Mouse (Mus musculus): ENCODE measurements around the gene Ddx55.
"Not testable (repeated sequence)": the region's sequence is repeated elsewhere in the genome, so short reads cannot be mapped to it uniquely, and the experiment has no call there.

The Ddx55 gene

DNA sequence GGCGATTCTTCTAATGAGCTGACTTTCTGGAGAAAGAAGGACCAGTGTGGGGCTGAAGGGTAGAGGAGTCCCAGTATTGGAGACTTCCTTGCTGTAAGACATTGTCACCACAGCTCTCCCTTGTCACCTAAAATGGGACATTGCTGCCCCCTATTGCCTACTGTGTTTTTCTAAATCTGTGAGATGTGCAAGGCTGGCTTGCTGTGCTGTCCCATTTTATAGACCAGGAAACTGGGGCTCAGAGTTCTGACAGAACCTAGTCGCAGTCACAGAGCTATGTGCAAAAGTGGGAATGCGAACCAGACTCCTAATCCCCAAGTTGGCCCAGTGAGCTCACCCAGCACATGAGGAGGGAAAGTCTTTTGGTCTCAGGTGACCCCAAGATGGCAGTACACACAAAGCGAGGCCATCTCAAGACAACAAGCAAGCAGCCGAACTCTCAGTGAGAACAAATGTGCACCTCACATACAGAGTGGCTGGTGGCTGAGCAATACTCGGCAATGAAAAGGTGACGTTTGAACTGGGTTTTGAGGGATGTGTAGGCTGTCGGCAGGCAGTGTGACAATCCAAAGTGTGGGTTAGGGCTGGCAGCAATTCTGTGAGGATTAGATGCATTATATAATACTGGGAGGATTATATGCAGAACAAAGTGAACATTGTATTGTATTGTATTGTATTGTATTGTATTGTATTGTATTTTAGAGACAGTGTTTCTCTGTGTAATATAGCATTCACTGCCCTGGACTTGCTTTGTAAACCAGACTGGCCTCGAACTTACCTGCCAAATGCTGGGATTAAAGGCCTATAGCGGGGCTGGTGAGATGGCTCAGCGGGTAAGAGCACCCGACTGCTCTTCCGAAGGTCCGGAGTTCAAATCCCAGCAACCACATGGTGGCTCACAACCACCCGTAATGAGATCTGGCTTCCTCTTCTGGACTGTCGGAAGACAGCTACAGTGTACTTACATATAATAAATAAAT, 13.6 kb upstream of the Ddx55 start:
- DNase-seq (ENCODE audit: low spot score in 2 of 2): peak; percentile 55 to 81

DNA sequence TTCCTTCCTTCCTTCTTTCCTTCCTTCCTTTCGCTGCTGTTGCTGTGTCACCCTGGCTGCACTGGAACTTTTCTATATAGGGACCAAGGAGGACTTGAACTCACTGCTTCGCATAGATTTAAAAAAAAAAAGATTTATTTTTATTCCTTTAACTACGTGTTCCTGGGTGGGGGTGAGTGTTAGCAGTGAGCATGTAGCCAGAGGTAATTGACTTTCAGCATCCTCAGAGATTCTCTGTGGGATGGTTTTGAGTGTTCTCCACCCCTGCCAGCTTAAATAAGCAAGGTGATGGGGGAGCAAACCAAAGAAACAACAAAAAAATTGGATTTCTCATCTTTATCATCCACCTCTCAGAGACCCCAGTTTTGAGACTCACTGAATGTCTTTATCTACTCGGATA, 12.8 kb upstream of the Ddx55 start:
- no peak for DNase-seq (ENCODE audit: low spot score in 2 of 2)

DNA sequence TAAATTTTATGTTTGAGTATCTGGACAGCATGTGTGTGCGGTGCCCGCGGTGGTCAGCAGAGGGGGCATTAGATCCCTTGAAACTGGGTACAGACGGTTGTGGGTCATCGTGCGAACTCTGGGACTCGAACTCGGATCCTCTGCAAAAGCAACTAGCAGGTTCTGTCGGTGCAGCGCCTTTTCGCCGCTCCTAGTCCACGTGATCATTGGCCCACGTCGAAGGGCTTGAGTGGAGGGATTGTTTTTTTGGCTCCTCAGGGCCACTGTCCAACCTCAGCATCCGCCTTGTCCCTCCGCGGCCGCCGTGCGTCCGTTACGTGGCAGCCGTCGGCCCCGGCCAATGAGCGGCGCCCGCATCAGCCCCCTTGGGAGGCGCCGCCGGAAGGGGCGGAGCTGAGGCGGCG, 12.3 kb upstream of the Ddx55 start, which contains the start of gene Tmed2:
Gene Tmed2, plus strand, starts transcription at position 313 of the 404 bp plus-strand sequence.
- peak; percentile 96 to 98 for DNase-seq (ENCODE audit: low spot score in 2 of 2)

DNA sequence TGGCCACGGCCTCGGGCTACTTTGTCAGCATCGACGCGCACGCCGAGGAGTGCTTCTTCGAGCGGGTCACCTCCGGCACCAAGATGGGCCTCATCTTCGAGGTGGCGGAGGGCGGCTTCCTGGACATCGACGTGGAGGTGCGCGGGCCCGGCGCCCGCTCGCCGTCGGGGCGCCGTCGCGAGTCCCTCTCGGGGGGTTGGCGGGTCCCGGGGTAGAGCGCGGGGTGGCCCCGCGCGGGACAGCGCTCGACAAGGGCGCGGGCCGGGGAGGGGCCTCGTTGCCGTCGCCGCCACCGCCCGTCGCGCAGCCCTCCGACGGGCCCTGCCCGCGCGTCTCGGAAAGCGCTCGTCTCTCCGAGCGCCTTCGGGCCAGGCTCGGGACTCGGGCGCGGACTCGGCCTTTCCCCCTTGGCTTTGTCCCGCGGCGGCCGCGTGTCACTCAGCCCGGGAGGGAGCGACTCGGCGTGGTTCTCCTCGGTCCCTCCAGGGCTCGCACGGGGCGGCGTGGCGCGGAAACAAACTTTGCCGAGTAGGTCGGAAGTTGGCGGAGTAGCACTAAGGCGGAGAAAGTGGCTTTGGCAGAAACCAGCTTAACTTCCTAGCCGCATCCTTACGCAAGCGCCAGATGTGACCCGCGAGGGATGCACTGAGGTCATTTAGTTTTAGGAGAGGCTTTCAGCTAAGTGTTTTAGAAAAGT, 11.6 kb upstream of the Ddx55 start:
- peak in 1 of 2 experiments; percentile 30 for DNase-seq (ENCODE audit: low spot score in 2 of 2)

DNA sequence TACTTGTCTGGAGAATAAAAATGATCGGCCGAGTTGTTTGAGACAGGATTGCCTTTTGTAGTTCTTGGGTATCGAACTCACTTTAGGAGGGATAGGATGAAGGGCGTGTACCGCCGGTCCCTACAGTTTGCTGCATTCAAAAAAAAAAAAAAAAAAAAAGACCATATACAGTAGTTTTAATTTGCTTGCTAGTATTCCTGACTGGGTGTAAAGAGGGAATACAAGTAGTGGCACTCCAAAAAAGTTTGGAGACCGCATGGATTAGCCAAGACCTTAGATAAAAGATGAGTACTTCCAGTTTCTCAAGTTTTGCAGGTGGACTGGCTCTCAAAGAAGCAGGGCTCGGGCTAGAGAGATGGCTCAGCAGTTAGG, 11.1 kb upstream of the Ddx55 start:
- no peak for DNase-seq (ENCODE audit: low spot score in 2 of 2)

DNA sequence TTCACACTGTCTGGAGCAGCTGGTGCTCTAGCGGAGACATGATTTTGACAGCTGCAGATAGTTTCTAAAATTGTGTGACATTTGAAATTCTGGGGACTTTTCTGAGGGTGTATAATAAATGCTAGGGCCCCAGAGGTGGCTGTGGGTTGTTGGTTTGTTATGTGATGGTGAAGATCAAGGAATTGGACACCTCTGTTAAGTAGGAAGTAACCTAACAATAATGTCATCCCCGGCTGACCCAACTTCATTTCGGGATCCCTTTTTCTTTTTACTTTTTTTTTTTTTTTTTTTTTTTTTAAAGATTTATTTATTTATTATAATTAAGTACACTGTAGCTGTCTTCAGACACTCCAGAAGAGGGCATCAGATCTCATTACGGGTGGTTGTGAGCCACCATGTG, 1.9 kb upstream of the Ddx55 start:
- not testable (repeated sequence) for DNase-seq (ENCODE audit: low spot score in 2 of 2)

DNA sequence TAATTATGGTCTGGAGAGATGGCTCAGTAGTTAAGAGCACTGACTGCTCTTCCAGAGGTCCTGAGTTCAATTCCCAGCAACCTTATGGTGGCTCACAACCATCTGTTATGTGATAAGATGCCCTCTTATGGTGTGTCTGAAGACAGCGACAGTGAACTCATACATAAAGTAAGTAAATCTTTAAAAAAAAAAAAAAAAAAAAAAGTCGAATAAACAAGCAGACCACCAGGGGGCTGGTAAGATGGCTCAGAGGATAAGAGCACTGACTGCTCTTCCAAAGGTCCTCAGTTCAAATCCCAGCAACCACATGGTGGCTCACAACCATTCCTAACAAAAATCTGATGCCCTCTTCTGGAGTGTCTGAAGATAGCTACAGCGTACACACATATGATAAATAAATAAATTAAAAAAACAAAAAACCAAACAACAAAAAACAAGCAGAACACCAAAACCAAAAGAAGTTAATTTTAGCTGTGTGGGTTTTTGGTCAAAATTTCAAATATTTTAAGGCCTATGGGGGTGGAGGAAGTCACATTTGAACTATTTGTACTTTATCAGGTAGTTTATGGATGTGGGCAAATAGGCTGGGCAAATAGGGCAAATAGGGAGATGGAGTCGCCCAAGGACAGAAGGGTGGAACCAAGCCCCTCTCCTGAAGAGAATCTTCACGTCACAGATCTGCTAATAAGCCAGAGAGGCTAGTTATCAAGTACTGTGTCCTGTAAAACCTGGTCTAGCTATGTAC, 1.1 kb upstream of the Ddx55 start:
- DNase-seq (ENCODE audit: low spot score in 2 of 2): not testable (repeated sequence)

DNA sequence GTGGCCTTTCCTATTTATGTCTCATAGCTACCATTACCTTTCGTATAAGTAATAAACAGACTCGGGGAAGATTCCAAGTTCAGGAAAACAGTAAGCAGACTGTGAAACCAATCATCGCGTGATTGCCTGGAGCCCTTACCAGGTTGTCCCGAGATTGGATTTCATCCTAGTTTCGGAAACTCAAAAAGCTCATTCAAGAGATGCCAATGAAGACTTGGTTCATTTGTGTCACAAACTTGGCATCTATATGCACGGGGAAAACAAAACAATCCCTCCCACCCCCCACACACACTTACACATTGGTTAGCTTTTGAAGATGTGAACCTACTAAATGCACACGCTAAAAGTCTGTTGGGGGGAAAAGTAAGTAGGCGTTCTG, 581 bp upstream of the Ddx55 start:
- DNase-seq (ENCODE audit: low spot score in 2 of 2): no peak

DNA sequence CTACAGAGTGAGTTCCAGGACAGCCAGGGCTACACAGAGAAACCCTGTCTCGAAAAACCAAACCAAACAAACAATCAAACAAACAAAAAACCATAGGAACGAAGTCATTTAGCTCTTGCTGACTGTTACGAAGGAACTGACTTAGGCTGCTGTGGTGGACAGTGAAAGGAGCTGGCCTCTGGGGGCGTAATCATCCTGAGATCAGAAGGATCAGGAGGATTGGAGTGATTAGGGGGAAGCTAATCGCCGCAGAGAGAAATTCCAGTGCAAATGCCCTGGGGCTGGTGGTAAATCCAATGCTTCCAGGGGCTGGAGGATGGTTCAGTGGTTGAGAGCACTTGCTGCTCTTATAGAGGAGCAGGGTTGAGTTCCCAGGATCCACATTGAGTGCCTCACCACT, 943 bp downstream of the Ddx55 start:
- DNase-seq (ENCODE audit: low spot score in 2 of 2): no peak

DNA sequence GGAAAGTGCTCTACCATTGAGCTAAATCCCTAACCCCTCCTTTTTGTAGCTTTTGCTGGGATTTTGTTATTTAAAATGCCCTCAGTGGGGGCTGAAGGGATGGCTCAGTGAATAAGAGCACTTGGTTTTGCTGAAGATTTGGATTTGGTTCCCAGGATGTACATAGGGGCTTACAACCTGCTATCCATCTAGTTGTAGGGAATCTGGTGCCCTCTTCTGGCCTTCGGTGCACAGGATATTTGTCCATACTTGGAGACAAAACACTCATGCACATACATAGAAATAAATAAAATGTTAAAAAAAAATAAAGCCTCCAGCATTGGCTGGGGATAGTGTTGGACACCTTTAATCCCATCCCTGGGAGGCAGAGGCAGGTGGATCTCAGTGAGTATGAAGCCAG, 2.5 kb downstream of the Ddx55 start:
- no peak for DNase-seq (ENCODE audit: low spot score in 2 of 2)

DNA sequence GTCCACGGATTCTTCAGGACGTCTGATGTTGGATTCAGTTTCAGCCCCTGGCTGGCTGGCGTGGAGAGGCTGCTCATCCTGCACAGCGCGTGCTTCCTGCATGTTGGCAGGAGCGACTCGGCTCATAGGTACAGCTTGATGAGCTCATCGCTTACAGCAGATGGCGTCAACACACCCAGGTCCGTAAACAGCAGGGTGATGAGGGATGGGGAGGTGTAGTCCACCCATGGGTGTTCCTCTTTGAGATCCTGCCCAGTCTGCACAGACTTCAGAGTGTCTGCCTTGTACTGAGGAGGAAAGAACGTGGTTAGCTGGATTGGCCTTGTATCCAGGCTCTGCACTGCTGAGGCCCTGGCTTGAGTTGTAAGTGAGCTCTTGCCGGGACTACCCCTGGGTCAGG, 18.4 kb downstream of the Ddx55 start:
- peak; percentile 67 to 72 for DNase-seq (ENCODE audit: low spot score in 2 of 2)

DNA sequence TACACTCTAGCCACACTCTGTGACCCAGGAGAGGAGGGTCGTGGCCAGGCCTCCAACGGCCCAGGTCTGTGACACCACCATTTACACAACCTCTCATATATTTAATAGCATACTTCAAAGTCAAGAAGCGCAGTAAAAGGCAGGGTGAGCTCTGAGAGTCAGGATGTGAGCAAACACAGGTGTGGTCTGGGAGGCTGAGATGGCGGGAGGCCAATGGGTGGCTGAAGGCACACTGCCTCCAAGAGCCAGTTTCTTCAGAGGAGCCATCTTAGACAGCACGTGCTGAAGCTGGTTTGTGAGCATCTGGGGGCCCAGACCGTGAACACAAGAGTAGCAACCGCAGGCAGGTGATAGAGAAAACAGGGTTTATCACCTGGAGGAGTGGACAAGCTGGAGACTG, 22.8 kb downstream of the Ddx55 start:
- DNase-seq (ENCODE audit: low spot score in 2 of 2): no peak

DNA sequence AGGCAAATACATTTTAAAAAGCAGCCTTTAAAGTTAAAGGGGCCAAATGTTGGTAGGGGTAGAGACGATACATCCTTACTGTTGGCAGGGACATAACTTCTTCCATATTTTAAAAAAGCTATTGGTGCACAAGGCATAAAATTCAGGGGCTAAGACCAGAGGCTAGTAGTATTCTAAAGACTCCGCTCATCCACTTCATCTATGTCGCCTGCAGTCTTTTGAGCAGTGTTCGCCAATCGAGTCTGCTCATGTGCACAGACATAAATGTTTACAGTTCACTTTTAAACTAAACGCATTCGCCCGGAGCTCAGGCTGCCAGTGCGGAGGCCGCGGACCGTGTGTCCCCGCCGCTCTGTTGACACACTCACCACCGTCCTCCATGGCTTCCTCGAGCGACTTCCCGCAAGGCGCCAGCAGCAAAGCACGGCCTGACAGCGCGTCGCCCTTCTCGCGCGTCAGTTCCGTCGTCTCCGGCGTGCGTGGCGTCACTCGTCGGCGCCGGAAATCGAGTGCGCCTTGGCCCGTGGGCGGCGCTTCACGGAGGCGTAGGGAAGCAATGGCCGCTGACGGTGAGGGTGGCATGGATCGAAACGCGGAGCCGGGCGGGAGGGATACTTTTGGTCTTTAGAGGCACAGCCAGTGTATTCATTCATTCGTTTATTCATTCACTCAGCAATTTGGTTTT, 26.1 kb downstream of the Ddx55 start, which contains the start of the genes Eif2b1 and Gtf2h3:
Gene Eif2b1, minus strand, starts transcription at position 499 of the 685 bp plus-strand sequence.
Gene Gtf2h3, plus strand, starts transcription at position 508 of the 685 bp plus-strand sequence.
- DNase-seq (ENCODE audit: low spot score in 2 of 2): peak; percentile 94 to 97

DNA sequence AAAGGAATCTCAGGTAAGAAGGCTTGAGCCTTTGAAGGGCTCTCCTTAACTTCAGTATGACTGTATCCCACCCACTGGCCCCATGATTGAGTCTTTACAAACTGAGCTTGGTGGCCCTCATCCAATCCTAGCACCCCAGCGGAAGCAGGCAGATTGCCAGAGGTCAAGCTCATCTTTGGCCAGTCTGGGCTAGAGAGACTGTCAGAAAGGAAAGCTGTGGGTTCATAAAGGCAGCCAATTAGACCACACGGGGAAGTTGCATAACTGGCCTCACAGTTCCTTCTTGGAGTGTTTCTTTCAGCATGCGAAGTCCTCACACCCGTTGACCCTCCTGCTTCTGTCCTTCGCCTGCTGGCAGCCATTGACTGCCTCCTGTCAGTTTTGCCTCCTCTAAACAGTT, 29.9 kb downstream of the Ddx55 start:
- DNase-seq (ENCODE audit: low spot score in 2 of 2): no peak

DNA sequence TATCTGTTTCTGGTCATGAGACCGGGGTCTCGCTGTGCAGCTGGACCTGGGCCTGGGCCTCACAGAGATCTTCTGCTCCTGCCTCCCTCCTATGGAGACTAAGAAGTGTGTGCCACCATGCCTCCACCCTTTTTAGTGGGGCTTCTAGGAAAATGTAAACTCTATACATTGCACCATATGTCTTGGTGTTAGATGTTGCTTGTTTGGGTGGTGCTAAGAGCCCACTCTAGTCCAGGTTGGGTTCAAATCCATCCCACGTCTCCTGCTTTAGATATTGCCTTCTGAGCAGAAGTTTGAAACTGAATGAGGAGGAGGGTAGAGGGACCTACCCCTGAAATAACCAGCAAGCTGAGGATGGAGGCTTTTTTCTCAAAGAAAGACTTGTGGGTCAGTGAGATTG, 40.1 kb downstream of the Ddx55 start:
- DNase-seq (ENCODE audit: low spot score in 2 of 2): no peak

DNA sequence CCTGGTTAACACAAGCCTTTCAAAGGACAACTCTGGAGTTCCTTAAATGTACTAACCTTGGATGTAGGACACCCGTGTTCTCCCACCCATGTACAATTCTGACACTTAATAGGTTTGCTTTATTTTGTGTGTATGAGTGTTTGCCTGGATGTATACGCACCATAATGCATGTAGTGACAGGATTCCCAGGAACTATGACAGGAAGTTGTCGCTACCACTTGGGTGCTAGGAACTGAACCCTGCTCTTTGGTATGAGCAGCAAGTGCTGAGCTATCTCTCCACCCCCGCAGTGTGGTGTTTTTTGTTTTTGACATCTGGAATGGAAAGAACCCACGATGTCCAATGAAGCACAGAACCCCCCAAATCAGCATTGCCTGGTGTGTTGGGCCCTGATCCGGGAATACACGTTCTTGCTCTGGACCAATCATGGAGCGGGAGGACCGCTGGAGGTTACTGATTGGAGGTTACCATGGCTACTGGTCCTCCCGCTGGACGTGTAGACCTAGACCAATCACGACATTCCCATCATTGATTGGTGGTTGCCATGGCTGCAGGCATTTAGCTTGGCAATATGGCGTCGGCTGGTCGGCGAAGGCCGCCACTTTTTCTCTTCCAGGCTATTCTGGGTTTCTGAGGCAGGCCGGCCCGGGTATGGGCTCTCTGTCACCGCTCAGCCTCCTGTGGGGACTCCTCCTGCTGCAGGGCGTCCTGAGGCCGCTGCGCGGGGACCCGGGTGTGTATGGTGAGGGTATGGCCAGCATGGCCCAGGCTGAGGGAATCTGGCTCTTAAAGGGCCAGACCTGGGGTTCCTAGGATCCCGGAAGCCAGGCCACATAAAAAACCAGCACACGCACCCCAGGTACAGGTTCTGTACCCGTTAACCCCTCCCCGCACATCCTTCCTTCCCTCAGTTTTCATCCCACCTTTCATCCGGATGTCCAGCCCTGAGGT, 45.8 kb downstream of the Ddx55 start:
- peak; percentile 95 to 97 for DNase-seq (ENCODE audit: low spot score in 2 of 2)

DNA sequence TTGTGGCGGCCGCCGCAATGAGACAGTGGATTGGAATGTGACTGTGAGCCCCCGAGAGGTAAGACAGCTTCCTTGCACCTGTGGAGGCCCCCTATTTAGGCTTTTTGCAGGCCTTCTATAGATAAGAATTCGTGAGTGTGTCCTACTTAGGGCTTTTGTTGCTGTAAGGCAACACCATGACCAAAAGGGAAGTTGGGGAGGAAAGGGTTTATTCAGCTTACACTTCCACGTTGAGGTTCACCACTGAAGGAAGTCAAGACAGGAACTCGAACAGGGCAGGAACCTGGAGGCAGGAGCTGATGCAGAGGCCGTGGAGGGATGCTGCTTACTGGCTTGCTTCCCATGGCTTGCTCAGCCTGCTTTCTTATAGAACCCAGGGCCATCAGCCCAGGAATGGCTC, 47.1 kb downstream of the Ddx55 start:
- DNase-seq (ENCODE audit: low spot score in 2 of 2): not testable (repeated sequence)

DNA sequence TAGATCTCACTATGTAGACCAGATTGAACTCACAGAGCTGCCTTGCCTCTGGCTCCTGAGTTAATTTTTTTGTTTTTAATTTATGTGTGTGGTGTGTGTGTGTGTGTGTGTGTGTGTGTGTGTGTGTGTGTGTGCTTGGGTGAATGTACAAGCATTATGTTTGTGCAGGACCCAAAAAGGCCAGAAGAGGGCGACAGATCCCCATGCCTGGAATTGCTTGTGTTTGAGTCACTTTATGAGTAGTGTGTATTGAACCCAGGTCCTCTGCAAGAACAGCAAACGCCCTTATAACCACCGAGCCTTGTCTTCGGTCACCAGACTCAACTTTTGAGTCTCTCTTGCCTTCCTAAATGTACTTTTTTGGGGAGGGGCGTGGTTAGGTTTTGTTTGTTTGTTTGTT, 49.7 kb downstream of the Ddx55 start:
- DNase-seq (ENCODE audit: low spot score in 2 of 2): peak; percentile 55 to 65

DNA sequence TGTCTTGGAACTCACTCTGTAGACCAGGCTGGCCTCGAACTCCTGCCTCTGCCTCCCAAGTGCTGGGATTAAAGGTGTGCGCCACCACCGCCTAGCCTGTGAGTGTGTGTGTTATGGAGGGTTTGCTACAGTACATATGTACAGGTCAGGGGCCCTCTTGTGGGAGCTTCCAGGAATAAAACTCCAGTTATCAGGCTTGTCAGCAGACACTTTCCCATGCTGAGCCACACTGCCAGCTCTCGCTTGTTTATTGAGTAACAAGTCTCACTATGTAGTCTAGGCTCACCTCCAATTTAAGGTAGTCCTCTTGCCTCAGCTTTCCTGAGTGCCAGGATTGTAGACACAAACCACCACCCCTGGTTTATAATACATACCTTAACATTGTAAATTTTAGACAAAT, 51.6 kb downstream of the Ddx55 start:
- no peak for DNase-seq (ENCODE audit: low spot score in 2 of 2)

DNA sequence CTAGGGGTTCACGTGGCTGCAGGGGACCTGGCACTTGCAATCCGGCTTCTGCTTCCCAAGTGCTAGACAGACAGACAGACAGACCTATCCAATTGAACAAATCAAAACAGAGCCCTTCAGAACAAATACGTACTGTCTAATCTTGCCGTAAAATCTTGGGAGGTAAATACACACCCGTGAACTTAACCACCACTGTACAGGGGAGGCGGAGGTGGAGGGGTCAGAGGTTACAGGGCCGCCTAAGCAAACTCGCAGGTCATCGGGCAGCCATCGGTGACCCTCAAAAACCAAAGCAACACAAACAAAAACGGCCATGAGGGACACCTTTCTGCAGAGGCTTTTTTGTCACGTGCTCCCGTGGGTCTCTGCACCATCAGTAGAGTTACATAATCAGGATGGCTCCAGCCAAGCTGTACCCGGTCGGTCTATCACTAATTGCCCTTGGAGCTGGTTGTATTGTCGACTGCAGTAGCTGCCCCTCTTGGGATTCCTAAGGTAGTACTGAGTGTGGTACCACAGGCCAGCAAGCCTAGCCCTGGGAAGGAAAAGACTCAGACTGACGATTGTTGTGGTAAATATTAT, 52.5 kb downstream of the Ddx55 start:
- DNase-seq (ENCODE audit: low spot score in 2 of 2): no peak

Data from right cerebral cortex, adult 2 months (tissue).